Mouse (Mus musculus): ENCODE data around the gene Il2rg. TPM values are rescaled to one million over a fixed set of nuclear protein-coding genes. Genes with fewer than 3 reads are reported as not detected.

Gene Il2rg
- total and polyA plus RNA-seq, 3 experiments: 82.6 to 294 (median 88.0) TPM

DNA sequence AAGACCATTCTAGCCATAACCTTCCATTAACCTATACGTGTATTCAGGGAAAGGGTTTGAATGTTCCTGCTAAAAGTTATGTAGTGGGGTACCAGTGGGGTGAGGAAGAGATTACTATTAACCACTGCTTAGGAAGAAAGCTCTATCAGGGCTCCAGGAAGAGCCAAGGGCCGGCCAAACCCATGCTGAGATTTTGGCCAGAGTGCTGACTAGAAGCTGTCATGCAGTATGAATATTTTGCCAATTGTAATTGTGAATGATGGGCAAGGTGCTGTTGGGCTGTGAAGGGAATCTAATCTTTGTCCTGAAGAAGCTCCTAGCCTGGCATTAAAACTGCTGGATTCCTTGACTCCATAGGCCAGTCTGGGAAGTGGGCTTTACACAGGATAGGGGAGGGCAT lies 36.6 kb upstream of the Il2rg start:
- Histone ChIP-seq H3K4me1 (ENCODE audit: control insufficient read depth in 1 of 2, insufficient read depth in 2 of 2) (no peaks in the 10 kb centered on the region), H3K9me3 (replicated peaks; ENCODE audit: low read length) (no peaks in the 10 kb centered on the region), H3K9ac (ENCODE audit: insufficient read depth, low read depth) (no peak overlapping the region), H3K36me3 (replicated peaks in 1 of 2; ENCODE audit: control insufficient read depth in 1 of 2, insufficient read depth in 1 of 2, low read length in 1 of 2) (peaks cover 0 to 5% of the 10 kb centered on the region in 2 experiments), H3K27me3 (replicated peaks) (no peaks in the 10 kb centered on the region), H3K4me3 (replicated peaks in 1 of 3; ENCODE audit: low read depth in 2 of 3, low read length in 2 of 3, poor library complexity in 1 of 3) (no peak overlapping the region), H3K79me2 (replicated peaks; ENCODE audit: control insufficient read depth, extremely low read depth, insufficient read depth, poor library complexity, severe bottlenecking) (no peaks in the 10 kb centered on the region), H3K27ac (ENCODE audit: insufficient read depth, low read depth) (no peak overlapping the region), H3K4me2 (ENCODE audit: insufficient read depth, low read depth, poor library complexity, severe bottlenecking) (no peak overlapping the region)
- TF ChIP-seq KAT2A (IDR thresholded peaks at IDR 0.05; ENCODE audit: insufficient replicate concordance, low read length): no peak
- TF ChIP-seq GABPA (IDR thresholded peaks at IDR 0.05; ENCODE audit: insufficient replicate concordance, low read depth, low read length): no peak
- TF ChIP-seq MYC (IDR thresholded peaks at IDR 0.05; ENCODE audit: low read depth, low read length): no peak
- no peak for TF ChIP-seq HCFC1 (IDR thresholded peaks at IDR 0.05; ENCODE audit: low read depth, low read length)
- no peak for TF ChIP-seq BHLHE40 (IDR thresholded peaks at IDR 0.05; ENCODE audit: low read depth, low read length)
- no peak for TF ChIP-seq MAX (IDR thresholded peaks at IDR 0.05; ENCODE audit: low read length)
- TF ChIP-seq CHD2 (IDR thresholded peaks at IDR 0.05; ENCODE audit: low read length): no peak
- TF ChIP-seq ZNF384 (IDR thresholded peaks at IDR 0.05; ENCODE audit: low read depth, low read length): no peak
- TF ChIP-seq JUND (conservative IDR thresholded peaks at IDR 0.05; ENCODE audit: low read depth, low read length): no peak
- no peak for TF ChIP-seq TCF12 (IDR thresholded peaks at IDR 0.05; ENCODE audit: low read depth, low read length)
- no peak for TF ChIP-seq ETS1 (conservative IDR thresholded peaks at IDR 0.05; ENCODE audit: low read depth, low read length)
- TF ChIP-seq POLR2A (IDR thresholded peaks at IDR 0.05; ENCODE audit: low read depth, low read length): no peak
- TF ChIP-seq MAZ (IDR thresholded peaks at IDR 0.05; ENCODE audit: low read depth, low read length): no peak
- no peak for TF ChIP-seq ELF1 (IDR thresholded peaks at IDR 0.05; ENCODE audit: low read depth, low read length)
- no peak for TF ChIP-seq MXI1 (IDR thresholded peaks at IDR 0.05; ENCODE audit: low read depth, low read length)
- TF ChIP-seq CTCF (conservative IDR thresholded peaks at IDR 0.05 in 1 of 2, IDR thresholded peaks at IDR 0.05 in 1 of 2; ENCODE audit: low read depth in 2 of 2, low read length in 2 of 2): no peak
- TF ChIP-seq MEF2A (IDR thresholded peaks at IDR 0.05; ENCODE audit: borderline replicate concordance, low read depth, low read length): no peak
- no peak for TF ChIP-seq POLR2AphosphoS2 (IDR thresholded peaks at IDR 0.05; ENCODE audit: low read depth, low read length)
- TF ChIP-seq ZKSCAN1 (IDR thresholded peaks at IDR 0.05; ENCODE audit: borderline replicate concordance, low read depth, low read length): no peak
- no peak for TF ChIP-seq PAX5 (IDR thresholded peaks at IDR 0.05; ENCODE audit: low read length)
- in situ Hi-C loops (cut with MboI; ENCODE audit: low pct_ligation_motif_present, low pct_unique_long_range_greater_than_20kb, low sequenced_read_pairs): no loop called here
- DNase-seq (ENCODE audit: extremely low read depth): no peak
- dilution Hi-C loops (cut with MboI; ENCODE audit: extremely low pct_ligation_motif_present, extremely low pct_unique_long_range_greater_than_20kb, low sequenced_read_pairs): no loop called here

DNA sequence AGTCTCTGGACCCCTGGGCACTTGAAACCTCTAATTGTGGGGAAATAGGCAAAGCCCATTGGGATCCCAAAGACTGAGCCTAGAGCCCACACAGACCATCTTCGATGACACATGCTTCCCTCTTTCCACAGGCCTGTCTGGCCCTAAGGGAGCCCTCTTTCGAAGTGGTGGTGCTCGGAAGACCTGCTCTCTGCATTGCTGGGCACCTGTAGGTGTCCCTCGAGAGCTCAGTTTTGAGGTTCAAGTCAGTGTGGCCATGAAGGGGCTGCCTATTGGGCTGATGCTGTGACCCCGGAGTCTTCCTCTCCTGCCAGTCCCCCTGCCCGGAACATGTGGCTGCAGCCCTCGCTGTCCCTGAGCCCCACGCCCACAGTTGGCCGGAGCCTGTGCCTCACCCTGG lies 33.6 kb upstream of the Il2rg start:
- H3K36me3 ChIP-seq (replicated peaks in 1 of 2; ENCODE audit: control insufficient read depth in 1 of 2, insufficient read depth in 1 of 2, low read length in 1 of 2): peaks cover 12 to 24% of the 10 kb centered on the region in 2 experiments
- H3K4me1 ChIP-seq (ENCODE audit: control insufficient read depth in 1 of 2, insufficient read depth in 2 of 2): no peaks in the 10 kb centered on the region
- H3K4me2 ChIP-seq (ENCODE audit: insufficient read depth, low read depth, poor library complexity, severe bottlenecking): no peak overlapping the region
- H3K4me3 ChIP-seq (replicated peaks in 1 of 3; ENCODE audit: low read depth in 2 of 3, low read length in 2 of 3, poor library complexity in 1 of 3): no peak overlapping the region
- no peak overlapping the region for H3K27ac ChIP-seq (ENCODE audit: insufficient read depth, low read depth)
- H3K9me3 ChIP-seq (replicated peaks; ENCODE audit: low read length): no peaks in the 10 kb centered on the region
- no peaks in the 10 kb centered on the region for H3K79me2 ChIP-seq (replicated peaks; ENCODE audit: control insufficient read depth, extremely low read depth, insufficient read depth, poor library complexity, severe bottlenecking)
- TF ChIP-seq PAX5 (IDR thresholded peaks at IDR 0.05; ENCODE audit: low read length) (no peak), GABPA (IDR thresholded peaks at IDR 0.05; ENCODE audit: insufficient replicate concordance, low read depth, low read length) (no peak), CHD2 (IDR thresholded peaks at IDR 0.05; ENCODE audit: low read length) (no peak), ZC3H11A (IDR thresholded peaks at IDR 0.05; ENCODE audit: low read depth, low read length) (no peak), USF2 (conservative IDR thresholded peaks at IDR 0.05; ENCODE audit: low read depth, low read length) (no peak), RCOR1 (conservative IDR thresholded peaks at IDR 0.05; ENCODE audit: low read depth, low read length) (no peak), MXI1 (IDR thresholded peaks at IDR 0.05; ENCODE audit: low read depth, low read length) (no peak), ZNF384 (IDR thresholded peaks at IDR 0.05; ENCODE audit: low read depth, low read length) (no peak), POLR2AphosphoS2 (IDR thresholded peaks at IDR 0.05; ENCODE audit: low read depth, low read length) (no peak), JUND (conservative IDR thresholded peaks at IDR 0.05; ENCODE audit: low read depth, low read length) (no peak), POLR2A (IDR thresholded peaks at IDR 0.05; ENCODE audit: low read depth, low read length) (no peak)
- H3K27me3 ChIP-seq (replicated peaks): no peaks in the 10 kb centered on the region
- H3K9ac ChIP-seq (ENCODE audit: insufficient read depth, low read depth): no peak overlapping the region
- DNase-seq (ENCODE audit: extremely low read depth): no peak
- in situ Hi-C loops (cut with MboI; ENCODE audit: low pct_ligation_motif_present, low pct_unique_long_range_greater_than_20kb, low sequenced_read_pairs): no loop called here
- dilution Hi-C loops (cut with MboI; ENCODE audit: extremely low pct_ligation_motif_present, extremely low pct_unique_long_range_greater_than_20kb, low sequenced_read_pairs): no loop called here

Measured in CH12.LX (cell line).